Mouse (Mus musculus) adrenal gland (tissue): Measurements from ENCODE around the gene Anapc11.

Experiments
- intact Hi-C: fragments of 180-260 bp; cut with DNase I; formaldehyde crosslinking; loops from one replicate; pipeline ENCODE4 v1.15.1; 2025

The Anapc11 gene

GRCm38 (mm10) chr11:120598990-120599549 lies 849 bp downstream of the Anapc11 start:
- intact Hi-C loops = no loop called here

DNA sequence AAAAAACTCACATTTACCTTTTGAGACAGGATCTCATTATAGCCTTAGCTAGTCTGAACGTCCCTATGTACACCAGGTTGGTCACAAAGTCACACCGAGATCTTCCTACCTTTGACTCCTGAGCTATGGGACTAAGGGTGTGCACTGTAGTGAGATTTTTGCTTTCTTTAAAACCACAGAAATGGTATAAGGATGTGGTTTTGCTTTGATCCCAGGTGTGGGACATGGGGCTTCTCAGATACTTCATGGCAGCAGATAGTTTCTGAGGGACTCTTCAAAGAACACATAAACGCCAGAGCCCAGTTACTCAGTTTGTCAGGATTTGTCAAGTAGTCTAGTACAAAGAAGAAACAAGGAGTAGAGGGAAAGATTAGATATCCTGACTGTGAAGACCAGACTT lies 2.5 kb downstream of the Anapc11 start:
- intact Hi-C loops = no loop called here

- intact Hi-C loops = no loop called here
These were observed 5.3 kb downstream of the Anapc11 start for GRCm38 (mm10) chr11:120603545-120603944.

- intact Hi-C loops = no loop called here
These were observed 7.4 kb downstream of the Anapc11 start for GRCm38 (mm10) chr11:120605667-120606066.

GRCm38 (mm10) chr11:120606764-120607163 lies 8.5 kb downstream of the Anapc11 start:
- intact Hi-C loops = no loop called here

DNA sequence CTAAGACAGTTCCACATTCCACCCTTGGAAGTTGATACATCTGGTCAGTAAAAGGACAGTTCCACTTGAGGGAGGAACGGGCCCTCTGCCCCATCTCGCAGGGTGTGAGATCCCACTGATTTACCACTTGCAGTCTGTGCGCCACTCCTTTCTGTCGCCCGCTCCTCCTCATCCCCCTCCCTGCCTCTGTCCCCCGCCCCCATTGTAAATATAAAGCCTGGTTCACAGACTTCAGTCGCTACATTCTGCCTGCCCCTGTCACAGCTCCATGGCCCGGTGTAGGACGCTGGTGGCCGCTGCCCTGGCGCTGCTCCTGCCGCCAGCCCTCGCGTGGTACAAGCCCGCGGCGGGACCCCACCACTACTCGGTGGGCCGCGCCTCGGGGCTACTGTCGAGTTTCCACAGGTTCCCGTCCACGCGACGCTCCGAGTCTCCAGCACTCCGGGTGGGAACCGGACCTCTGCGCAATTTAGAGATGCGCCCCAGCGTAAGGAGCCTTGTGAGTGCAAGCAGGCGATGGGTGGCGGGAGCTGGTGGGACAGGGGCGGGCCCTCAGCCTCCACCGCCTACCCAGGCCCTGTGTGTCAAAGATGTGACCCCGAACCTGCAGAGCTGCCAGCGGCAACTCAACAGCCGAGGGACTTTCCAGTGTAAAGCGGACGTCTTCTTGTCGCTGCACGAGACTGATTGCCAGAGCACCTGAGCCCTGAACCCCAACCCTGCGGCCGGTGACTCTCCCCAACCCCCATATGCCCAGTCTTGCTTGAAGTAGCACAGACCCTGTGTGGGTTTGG lies 10.2 kb downstream of the Anapc11 start, which contains the start of gene Npb:
Gene Npb (plus strand): TSS at position 237 of the 794 bp plus-strand sequence.
- intact Hi-C loops = no loop called here

GRCm38 (mm10) chr11:120609250-120609649 lies 11.0 kb downstream of the Anapc11 start:
- intact Hi-C loops = no loop called here

DNA sequence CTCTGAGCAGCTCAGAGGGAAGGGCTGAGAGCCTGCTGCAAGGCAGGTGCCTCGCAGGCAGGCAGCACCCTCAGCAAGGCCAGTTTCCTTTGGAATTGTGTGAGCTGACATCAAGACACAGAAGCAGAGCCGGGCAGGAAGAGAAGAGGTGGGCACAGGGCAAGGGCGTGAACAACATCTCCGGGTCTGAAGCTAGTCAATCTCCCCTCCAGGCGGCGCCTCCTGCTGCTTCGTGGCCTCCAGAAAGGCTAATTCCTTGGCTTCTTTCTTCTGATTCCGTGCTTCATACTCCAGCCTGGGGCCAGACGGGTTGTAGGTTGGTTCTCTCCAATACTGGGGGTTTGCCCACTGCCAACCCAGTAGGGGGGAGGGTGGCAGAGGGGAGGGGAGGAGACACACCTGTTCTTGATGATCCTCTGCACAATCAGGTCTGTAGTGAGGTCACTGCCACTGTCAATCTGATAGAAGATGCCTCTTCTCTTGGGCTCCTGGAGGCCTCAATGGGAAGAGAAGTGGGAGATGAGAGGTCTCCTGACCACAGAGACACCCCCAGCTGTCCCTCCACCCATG lies 12.3 kb downstream of the Anapc11 start:
- intact Hi-C loops = loop anchor here (5.0 kb wide), 2 partner anchors 33 to 93 kb away; no protein-coding TSS in a partner anchor

GRCm38 (mm10) chr11:120612763-120613162 lies 14.5 kb downstream of the Anapc11 start:
- intact Hi-C loops = loop anchor here (5.0 kb wide), 2 partner anchors 35 to 95 kb away; no protein-coding TSS in a partner anchor

DNA sequence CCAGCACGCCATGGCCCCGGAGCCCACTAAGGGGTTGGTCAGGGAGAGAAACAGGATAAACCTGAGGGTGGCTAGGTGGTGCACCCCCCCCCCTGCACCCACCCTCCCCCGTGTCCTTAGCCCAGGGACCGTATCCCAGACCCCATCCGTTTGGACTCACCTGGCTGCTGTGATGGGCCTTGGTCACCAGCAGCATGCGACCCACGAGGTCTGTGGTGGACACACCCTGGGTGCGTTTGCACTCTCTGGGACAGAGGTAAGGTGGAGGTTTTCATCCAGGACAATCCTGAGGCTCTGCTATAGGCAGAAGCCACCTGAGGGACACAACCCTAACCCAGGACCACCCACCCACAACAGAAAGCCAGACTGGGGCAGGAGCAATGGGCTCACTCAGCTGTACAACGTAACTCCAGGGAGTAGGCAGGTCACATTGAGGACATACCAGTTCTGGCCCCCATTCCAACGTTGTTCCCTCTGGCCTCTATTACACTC lies 15.3 kb downstream of the Anapc11 start:
- intact Hi-C loops = loop anchor here (5.0 kb wide), 2 partner anchors 36 to 96 kb away; no protein-coding TSS in a partner anchor

- intact Hi-C loops = loop anchor here (5.0 kb wide), 2 partner anchors 37 to 97 kb away; no protein-coding TSS in a partner anchor
These were observed 15.8 kb downstream of the Anapc11 start for GRCm38 (mm10) chr11:120613976-120614375.

- intact Hi-C loops = no loop called here
These were observed 16.9 kb downstream of the Anapc11 start for GRCm38 (mm10) chr11:120615167-120615566.

GRCm38 (mm10) chr11:120615606-120616203 lies 17.5 kb downstream of the Anapc11 start:
- intact Hi-C loops = no loop called here

GRCm38 (mm10) chr11:120616617-120617294 lies 18.5 kb downstream of the Anapc11 start:
- intact Hi-C loops = no loop called here

- intact Hi-C loops = no loop called here
These were observed 19.4 kb downstream of the Anapc11 start, which contains the start of gene Pcyt2 for GRCm38 (mm10) chr11:120617519-120618112. Pcyt2 (minus strand) TSS chr11:120617936.

GRCm38 (mm10) chr11:120618619-120619535 lies 20.7 kb downstream of the Anapc11 start:
- intact Hi-C loops = no loop called here

- intact Hi-C loops = no loop called here
These were observed 22.0 kb downstream of the Anapc11 start for GRCm38 (mm10) chr11:120620195-120620594.

DNA sequence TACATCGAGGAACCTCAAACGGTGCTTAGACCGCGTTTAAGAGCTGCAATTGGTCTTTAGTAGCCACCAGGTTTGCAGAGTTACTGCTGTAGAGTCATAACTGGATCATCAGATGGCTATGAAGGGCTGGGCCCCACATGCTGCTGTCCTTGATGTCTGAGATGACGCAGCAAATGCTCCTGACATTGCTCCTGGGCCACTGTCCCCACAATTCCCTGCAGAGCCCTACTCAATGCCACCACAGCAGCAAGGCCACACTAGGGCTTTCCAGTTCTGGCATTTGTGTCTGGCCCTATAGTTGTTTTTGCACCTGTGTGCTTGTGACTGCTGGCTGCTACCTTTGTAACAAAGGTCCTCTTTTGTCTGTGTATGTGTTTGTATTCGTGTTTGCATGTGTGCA lies 24.6 kb downstream of the Anapc11 start:
- intact Hi-C loops = no loop called here

DNA sequence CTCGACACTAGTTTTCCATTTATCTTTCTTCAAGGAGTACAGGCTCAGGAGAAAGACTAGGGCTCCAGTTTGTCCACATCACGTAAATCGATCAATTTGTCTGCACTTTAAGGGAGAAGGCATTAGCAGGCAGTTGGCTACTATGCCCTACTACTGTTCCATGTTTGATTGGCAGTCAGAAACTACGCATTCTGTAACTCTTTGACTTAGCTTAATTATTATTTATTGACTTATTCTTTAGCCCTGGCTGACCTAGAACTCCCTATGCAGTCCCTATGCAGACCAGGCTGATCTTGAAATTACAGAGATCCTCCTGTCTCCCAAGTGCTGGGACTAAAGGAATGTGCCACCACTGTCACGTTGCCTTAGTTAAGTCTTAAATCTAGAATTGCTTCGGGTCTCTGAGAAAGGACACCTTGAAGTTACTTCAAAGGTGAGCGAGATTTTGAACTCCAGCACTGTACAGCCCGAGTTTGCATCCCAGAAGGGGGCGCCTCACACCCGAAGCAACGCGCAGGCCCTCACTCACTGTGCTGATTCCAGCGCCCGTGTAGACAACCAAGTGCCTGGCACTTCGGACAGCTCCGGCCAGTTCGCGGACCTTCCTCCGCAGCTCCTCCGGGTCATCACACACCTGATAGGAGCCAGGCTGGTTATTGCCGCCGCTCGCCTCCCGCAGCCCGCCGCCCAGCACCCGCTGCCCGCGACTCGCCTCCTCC lies 25.9 kb downstream of the Anapc11 start:
- intact Hi-C loops = loop anchor here (2.0 kb wide), 1 partner anchor 89 kb away; the partner anchor contains the start of genes Cenpx and Lrrc45
